Mouse (Mus musculus) bone marrow macrophage, adult 2 months (primary cell): Measurements from ENCODE around the gene Rasgef1c.

Experiments used
- CTCF ChIP-seq: IDR thresholded peaks from 2 replicates; pipeline ENCODE4 v1.5.1; 2012; ENCODE audit warnings: low read depth, mild to moderate bottlenecking, low read length, moderate library complexity
- POLR2A ChIP-seq: IDR thresholded peaks from 2 replicates; pipeline ENCODE4 v1.6.1; 2012; ENCODE audit warnings: mild to moderate bottlenecking, low read depth, low read length, borderline replicate concordance

- no peak for TF ChIP-seq CTCF
- no peak for TF ChIP-seq POLR2A
Measured at GRCm38 (mm10) chr11:49883394-49883793, 18.2 kb upstream of the Rasgef1c start.
